Mouse (Mus musculus) neutrophil, adult 5-6 weeks (primary cell): Measurements from ENCODE around the gene Sv2c. TPM values are rescaled to one million over a fixed set of nuclear protein-coding genes. Genes with fewer than 3 reads are reported as not detected.
"Not testable (repeated sequence)": the region's sequence is repeated elsewhere in the genome, so short reads cannot be mapped to it uniquely, and the experiment has no call there.

ENCODE experiments used
- ATAC-seq: fragments of 151-379, 151-347 bp; 2 replicates; pipeline ENCODE4 v1.8.0; 2017; ENCODE audit warnings: mild to moderate bottlenecking, moderate TSS enrichment; ENCODE audit not compliant: insufficient number of reproducible peaks, poor library complexity, low FRiP score, severe bottlenecking; ENCODE audit errors: extremely low read depth
- total RNA-seq: library from RNA; stranded (forward); fragments of 200-1000 nt; gene quantifications from 2 replicates; pipeline ENCODE4 v1.2.3, GENCODE M21; 2017

Gene Sv2c
- total RNA-seq, 1 experiment from 2014 or later, result 0.12 TPM

DNA sequence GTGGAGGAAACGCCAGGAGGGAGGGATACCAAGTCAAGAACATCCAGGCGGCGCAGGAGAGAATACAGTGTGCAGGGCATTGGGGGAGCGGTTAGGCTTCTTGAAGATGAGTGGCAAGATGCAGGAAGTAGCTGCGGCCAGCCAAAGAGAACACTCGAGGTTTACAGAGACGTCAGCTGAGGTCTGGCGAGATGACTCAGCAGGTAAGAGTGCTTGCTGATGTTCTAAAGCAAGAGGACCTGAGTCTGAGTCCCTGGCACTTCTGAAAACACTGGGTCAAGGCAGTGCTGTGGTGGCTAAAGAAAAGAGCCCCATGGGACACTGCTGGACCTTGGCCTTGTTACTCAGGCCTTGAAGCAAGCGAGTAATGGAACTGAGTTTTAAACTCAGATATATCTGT is 144.2 kb downstream of the Sv2c start:
- ATAC-seq, result peak; percentile 61

DNA sequence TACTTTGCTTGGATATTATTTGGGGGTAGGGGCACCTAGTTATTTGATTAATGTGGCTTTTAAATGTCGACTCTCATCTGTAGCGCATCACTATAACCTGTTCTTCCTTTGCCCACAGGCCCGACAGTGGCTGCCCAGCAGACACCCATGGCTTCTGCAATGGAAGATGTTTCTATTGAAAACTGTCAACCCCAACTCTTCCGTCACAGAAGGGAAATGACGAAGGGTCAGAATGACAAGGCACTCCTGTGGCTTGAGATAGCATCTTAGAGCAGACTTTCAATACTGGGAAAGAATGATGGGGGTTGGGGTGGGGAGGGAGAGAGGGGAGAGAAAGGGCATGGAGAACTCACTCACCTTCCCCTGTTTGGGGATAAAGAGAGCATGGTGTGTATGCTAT is 145.2 kb downstream of the Sv2c start:
- ATAC-seq, result no peak

DNA sequence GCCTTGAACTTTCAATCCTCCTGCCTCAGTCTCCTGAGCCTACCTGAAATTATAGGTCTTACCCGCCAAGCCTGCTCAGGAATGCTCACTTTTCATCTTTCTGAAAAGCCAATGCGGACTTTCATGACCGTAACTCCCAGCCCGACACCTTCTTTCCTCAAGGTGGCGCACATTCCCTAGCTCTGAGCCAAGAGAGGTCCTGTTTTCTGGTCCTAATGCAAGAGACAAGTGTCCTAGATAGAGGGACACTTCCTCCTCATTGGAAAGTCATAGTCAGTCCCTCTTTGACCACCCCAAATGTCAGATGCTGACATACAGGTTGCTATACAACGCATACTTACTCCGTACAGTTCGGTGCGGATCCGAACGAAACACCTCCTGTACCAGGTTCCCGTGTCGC is 146.0 kb downstream of the Sv2c start:
- no peak for ATAC-seq

DNA sequence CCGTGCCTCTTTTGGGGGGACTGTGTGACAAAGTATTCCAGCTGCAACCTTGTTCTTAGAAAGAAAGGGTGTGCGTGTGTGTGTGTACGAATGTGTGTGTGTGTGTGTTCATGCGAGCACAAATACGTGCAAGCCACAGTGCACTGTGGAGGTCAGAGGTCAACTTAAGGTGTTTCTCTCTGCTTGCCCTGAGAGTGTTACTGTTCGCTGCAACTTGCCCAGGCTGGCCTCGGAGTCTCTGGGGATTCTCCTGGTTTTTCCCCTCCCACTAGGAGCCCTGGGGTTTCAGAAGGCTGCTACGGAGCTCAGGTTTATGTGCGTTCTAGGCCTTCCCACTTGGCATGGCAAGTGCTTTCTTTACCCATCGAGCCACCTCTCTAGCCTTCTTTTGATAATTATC is 157.2 kb downstream of the Sv2c start:
- no peak for ATAC-seq

DNA sequence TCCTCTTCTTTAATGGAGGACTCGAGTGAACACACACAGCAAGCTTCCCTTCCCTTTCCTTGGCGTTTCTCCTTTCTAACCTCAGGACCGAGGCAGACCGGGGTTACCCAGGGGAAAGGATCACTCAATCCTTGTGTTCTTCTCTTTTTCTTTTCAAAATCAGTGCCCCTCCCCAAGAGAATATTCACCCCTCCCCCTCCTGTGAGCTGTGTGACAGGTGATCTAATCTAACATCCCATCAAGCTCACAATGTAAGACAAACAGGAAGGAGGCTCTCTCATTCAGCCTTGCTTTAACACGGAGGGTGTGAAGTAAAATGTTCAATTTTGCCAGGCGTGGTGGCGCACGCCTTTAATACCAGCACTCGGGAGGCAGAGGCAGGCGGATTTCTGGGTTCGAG is 158.3 kb downstream of the Sv2c start:
- ATAC-seq, result no peak

DNA sequence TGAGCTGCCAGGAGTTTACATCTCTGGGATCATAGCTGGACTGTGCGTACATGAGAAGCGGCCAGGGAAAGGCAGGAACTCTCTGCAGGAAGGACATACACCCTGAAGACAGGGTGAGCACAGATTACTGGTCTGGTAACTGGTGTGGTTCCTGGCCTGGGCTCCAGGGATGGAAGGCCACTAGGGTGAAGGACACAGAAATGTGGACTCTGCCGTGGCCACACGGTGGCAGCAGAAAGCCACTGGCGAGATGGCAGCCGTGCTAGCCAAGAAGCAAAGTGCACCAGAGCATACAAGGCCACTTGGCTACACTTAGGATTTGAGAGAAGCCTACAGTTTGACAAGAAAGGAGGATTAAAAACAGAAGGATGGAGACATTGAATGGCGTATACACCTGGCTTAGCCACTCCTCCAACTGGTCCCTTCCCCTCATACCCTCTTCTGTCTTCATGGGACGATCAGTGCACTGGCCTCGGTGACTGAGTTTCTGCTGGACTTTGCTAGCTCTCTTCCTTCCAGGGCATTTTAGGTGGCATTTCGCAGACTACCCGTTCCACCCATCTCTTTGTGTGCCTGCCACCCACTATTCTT is 158.9 kb downstream of the Sv2c start:
- peak; percentile 62 for ATAC-seq

DNA sequence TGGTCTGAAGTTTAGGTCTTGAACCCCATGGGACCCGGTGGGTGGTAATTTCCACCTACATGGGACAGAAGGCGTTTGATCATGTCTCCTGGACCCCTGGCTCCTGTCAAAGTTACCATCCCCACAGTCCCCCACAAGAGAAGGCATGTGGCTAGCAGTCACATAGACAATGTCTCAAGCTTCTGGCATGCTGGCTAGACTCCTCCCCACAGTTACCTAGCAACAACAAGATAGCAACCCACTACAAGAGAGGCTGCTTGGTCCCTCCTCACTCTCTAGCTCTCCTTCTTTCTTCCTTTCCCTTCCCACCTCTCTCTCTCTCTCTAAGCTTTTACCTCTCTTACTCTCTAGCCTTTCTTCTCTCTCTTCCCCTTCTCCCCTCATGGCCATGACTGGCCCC is 164.3 kb downstream of the Sv2c start:
- ATAC-seq, result not testable (repeated sequence)

DNA sequence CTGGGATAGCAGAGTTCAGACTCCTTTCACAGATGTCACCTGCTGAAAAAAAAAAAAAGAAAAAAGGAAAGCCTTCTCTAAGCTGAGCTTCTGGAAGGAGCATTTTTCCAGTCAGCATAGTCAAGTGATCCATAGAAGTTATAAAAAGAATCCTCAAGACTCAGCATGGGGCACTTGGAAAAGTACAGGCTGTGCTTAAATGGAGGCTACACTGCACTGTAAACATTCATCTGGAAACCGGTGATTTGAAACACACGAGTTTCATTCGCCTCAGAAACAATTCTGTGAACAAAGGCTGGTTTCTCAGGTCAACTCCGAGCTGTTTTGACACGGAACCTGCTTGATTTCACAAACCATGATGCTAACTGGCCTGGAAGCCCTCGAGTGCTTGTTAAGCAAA is 165.6 kb downstream of the Sv2c start:
- ATAC-seq, result no peak

DNA sequence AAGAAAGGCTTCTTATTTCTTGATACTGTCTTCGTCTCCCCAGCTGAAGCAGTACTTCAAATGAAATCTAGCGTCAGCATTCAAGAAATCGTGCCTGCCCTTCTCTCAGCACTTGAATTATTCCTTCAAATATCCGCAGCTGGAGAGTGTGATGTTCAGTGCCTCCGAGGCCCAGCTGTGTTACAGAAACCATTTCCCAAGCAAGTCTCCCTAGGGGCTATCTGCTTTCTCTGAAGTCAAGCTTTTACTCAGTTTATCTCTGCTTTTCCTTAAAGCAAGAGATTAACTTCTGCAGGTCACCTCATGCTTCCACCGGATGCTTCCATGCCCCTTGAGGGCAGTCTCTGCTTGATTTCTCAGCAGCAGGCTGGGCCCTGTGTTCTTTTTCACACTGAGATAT is 166.8 kb downstream of the Sv2c start:
- no peak for ATAC-seq

DNA sequence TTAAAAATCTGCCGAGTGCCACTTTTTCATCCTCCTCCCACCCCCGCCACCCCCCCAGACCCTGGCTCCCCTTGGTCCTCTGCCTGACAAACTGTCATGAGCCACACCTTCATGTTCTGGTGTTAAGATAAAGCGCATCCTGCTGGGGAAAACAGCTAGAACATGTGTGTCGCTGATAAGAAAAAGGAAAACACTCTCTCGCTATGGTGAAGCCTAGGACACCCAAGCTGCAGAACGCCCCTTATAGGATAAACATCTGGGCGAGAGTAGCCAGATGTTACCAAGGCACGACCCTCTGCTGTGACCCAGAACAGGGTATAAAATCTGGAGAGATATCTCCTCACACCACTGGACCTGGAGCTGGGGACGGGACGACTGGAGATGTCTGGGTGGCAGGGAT is 167.2 kb downstream of the Sv2c start:
- ATAC-seq, result no peak

DNA sequence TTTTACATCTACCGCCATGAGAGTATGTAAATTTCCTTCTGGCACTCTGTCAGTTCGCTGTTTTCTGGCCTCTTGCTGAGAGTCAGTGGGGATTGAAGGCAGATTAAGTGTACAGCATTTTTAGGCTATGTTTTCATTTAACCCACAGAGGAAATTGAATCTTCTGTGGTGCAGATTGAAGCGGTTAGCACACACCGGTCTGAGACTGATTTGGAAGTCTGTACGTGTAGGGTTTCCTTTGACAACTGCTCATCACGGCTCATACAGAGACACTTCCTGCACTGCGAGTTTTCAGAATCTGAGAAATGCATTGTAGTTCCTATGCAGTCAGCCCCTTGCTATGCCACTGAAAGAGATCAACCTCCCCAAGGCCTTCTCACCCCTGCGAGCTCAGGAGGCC is 168.2 kb downstream of the Sv2c start:
- no peak for ATAC-seq

DNA sequence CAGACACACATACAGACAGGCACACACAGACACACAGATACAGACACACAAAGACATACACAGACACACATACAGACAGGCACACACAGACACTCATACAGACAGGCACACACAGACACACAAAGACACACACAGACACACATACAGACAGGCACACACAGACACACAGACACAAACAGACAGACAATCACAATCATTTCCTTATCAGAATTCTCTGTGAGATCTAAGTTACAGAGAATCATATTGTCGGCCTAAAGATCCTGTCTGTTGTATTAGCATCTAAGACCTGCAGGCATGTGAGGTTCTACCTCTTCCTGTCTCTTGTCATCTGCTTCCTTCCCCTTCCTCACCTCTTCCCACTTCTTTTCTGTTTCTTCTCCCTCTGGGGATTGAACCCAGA is 168.7 kb downstream of the Sv2c start:
- no peak for ATAC-seq

DNA sequence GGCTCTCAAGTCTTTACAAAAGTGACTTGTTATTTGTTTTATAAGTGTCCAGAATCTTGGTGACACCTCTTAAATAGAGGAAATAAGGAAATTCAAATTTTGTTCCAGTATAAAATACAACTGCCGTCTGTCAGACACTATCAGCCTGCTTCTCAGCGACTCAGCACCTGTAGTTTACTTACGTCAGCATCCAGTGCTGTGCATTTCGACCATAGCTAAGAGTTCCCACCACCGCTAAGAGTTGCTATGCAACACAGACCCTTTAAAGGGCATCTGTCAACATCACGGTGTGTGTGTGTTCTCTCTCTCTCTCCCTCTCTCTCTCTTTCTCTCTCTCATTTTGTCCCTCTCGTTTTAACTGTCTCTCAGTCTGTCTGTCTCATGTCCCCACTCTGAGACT is 170.5 kb downstream of the Sv2c start:
- ATAC-seq, result no peak

DNA sequence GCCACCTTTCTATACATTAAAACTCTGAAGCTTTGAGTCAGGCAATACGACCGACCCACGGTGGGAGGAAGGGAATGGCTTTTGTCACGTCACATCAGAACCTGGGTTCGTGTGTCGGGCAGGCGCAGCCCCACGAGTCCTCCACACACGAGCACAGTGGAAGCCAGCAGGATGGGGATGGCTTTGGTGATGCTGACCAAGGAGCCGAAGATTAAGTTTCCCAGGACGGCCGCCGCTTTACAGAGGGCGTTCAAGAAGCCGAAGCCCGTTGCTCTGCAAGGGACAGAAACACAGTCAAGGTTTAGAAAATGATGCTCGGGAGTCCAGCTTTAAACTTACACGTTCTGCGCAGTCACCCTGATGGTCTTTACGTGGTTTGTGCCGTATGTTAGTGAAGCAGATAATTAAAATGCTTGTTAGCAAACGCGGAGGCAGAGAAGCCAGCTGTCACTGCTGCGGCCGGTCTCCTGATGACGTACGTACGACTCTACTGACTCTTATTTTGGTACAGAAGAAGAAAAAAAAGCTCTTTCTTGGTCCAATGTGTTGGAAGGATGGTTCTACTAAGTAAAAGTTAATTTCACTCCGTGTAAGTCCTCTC is 171.1 kb downstream of the Sv2c start:
- peak; percentile 10; the same call in 1 of the 2 replicates for ATAC-seq

DNA sequence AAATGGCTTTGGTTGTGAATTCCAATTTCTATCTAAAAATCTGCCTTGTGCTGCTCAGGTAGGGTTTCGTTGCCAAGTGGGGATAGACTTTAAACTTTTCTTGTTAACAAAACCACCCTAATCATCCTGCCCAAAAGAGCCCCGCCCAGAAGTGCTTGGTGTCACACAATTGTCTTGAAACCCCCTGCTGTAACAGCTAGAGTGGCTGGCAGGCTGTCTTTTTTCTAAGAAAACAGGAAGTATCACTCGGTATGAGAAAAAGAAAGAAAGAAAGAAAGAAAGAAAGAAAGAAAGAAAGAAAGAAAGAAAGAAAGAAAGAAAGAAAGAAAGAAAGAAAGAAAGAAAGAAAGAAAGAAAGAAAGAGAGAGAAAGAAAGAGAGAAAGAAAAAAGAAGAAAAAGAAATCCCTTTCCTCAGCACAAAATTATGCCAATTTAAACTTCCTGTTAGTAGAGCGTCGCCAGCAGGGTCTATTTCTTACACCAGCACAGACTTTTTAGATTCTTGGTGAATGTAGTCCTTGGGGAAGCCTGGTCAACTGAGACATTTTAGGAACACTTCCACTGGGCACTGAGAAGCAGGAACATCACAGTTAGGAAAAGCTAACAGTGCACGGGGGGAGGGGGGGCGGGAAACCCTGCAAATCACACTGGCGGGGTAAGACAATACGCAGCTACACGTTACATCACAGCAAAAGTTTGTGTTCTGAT is 171.7 kb downstream of the Sv2c start:
- peak; percentile 45; the same call in 1 of the 2 replicates for ATAC-seq

DNA sequence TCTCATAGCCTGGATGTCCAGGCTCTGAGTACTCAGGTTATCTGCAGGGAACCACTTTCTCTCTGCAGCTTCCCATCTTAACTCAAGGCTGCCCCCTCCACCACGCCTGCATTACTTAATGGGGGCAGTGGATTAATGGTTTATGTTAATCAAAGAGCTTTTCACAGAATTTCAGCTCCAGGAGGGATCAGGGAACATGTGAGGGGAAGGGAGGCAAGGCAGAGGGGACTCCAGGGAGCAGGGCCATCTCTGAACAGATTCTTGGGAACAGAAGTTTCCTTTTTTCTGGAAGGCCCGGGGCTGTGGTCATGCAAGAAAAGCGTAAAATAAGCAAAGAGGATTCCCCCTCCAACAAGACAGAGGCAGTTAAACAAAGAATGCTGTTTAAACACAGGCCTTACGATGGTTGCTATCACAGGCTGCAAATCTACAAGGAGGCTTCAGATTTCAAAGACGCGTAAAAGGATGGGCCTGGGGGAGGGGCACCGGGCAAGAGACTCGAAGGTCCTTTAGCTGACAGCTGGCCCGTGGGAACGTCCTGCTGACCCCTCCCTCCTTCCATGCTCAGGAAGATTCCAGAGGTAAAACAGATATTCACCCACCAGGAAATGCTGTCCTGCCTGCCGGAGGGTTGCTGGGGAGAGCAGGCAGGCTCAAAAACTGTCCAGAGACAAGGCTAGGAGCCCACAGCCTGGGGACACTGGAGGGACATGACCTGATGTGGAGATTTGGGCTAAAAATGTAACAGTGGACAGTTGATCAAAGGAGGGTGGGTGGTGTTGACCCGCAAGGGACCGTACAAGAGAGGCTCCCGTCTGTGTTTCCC is 172.5 kb downstream of the Sv2c start:
- no peak for ATAC-seq

DNA sequence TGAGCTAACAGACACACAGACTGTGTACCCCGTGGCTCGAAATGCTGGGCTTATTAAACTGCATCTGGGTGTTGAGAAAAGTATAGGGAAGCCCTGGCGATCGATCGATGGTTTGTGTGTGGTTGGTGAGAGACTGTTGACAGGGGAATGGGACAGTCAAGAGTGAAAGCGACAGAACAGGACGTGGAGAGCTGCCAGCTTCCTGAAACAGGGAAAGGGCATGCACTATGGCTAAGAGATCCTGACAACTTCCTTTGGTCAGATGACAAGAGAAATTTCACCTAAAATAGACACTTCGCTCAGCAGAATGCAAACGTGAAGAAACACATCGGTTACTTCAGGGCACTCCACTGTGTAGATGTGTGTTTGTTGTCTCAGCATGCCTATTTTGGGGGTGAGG is 175.2 kb downstream of the Sv2c start:
- no peak for ATAC-seq

DNA sequence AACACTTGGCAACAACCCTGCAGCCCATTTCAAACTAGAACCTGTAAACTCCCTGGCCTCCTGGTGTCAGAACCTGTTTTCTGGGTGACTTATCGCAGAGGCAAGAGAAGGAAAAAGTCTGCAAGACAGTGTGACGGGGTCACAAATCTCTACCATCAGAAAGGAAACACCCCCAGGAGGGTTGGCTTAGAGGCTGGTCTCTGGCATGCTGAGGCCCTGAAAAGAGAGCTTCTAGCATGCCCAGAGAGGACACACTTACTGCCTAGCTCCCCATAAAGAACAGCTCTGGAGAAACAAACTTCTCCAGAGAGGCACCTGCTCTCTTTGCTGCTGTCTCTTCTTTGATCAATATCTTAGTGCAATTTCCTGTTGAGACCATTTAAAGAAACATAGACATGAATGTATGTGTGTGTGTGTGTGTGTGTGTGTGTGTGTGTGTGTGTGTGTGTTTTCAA is 176.0 kb downstream of the Sv2c start:
- no peak for ATAC-seq

DNA sequence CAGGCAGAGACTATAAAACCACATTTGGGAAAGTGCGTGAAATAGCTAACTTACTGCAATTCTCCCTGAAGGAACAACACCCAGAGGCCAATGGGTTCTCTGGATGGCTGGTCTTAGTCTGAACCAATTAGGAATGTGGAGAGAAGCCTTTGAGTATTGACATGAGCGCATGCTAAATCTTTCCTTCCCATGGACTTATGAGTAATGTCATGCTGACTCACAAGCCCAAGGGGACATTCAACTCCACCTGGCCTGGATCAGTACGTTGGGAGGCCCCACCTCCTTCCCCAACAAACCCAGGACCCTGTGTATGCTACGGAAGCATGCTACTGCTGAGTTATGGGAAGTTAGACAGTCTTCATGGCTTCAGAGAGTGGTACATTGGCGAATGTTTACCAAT is 177.2 kb downstream of the Sv2c start:
- ATAC-seq, result no peak

DNA sequence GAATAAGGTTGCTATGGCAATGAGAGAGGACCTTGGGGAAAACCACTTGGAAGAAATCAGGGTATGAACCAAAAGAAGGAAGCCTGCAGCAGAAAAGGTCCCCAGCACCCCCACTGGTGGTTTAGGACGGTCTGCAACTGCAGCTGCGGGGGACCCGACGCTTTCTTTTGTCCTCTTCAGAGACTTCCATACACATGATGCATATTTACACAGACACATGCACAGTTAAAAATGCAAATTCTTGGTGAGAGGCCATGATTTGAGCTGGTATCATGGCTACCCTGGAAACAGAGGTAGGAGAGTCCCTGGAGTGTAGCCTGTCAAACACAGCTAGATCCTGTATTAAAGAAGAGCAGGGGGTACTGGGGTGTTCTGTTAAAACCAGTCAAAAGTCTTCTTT is 178.7 kb downstream of the Sv2c start:
- ATAC-seq, result no peak
